Mouse (Mus musculus) megakaryocyte, embryonic 14.5 days (primary cell): ENCODE measurements around the gene Arhgef25. TPM values are rescaled to one million over a fixed set of nuclear protein-coding genes. Genes with fewer than 3 reads are reported as not detected.
A peak's percentile ranks its signal among the peaks of the same experiment; 100 is the strongest.

Experiments
- H3K27me3 ChIP-seq: replicated peaks from 2 replicates; pipeline ENCODE3; 2012; ENCODE audit warnings: inconsistent platforms
- H3K36me3 ChIP-seq: replicated peaks from 2 replicates; pipeline ENCODE3; 2012; ENCODE audit warnings: low read length, inconsistent platforms, mixed read lengths
- H3K4me1 ChIP-seq: 2 replicates; pipeline ENCODE4 v1.6.1; 2012; ENCODE audit warnings: inconsistent platforms
- H3K4me3 ChIP-seq: replicated peaks from 2 replicates; pipeline ENCODE3; 2012; ENCODE audit warnings: moderate library complexity, mild to moderate bottlenecking, inconsistent platforms
- H3K9me3 ChIP-seq: 2 replicates; pipeline ENCODE4 v1.6.1; 2012; ENCODE audit warnings: inconsistent platforms
- FLI1 ChIP-seq: IDR thresholded peaks from 2 replicates; pipeline ENCODE4 v1.6.1; 2012; ENCODE audit warnings: low read length, inconsistent platforms, mixed read lengths
- GATA1 ChIP-seq: IDR thresholded peaks from 3 replicates; pipeline ENCODE4 v1.6.1; 2012; ENCODE audit warnings: mixed read lengths, low read length, inconsistent platforms, borderline replicate concordance
- polyA plus RNA-seq: library from polyadenylated mRNA; stranded (reverse); fragments of >175 nt; gene quantifications from 2 replicates; pipeline ENCODE4 v1.2.3, GENCODE M21; 2012; ENCODE audit warnings: low replicate concordance; ENCODE audit not compliant: insufficient read depth

The Arhgef25 gene
- polyA plus RNA-seq, 1 experiment, result not detected

DNA sequence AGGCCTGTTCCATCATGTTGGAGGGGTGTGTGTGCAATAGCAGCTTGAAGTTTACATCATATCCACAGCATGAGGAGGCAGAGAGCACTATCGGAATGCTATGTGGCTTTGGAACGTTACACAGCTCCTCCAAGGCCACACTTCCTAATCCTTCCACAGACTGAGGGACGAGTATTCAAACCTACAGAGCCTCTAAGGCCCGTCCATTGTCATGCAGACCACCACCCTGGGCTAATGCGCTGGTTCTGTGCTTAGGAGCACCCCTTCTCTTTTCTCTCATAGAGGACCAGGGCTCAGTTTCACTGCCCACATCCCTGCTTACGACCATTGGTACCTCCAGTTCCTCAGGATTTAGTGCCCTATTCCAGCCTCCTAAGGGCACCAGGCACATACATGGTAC is 35.3 kb upstream of the Arhgef25 start:
- TF ChIP-seq FLI1, result no peak
- no peak for TF ChIP-seq GATA1
- Histone ChIP-seq H3K4me3 (no peak overlapping the region), H3K27me3 (peaks cover 56% of the 10 kb centered on the region), H3K4me1 (peaks cover 46% of the 10 kb centered on the region), H3K36me3 (no peaks in the 10 kb centered on the region), H3K9me3 (peaks cover 10% of the 10 kb centered on the region)

- Histone ChIP-seq H3K4me3 (no peak overlapping the region), H3K4me1 (peaks cover 30% of the 10 kb centered on the region), H3K36me3 (no peaks in the 10 kb centered on the region), H3K9me3 (peaks cover 9% of the 10 kb centered on the region), H3K27me3 (peaks cover 13% of the 10 kb centered on the region)
- no peak for TF ChIP-seq FLI1
- TF ChIP-seq GATA1, result no peak
Observed at GRCm38 (mm10) chr10:127218339-127218738, 28.5 kb upstream of the Arhgef25 start.

DNA sequence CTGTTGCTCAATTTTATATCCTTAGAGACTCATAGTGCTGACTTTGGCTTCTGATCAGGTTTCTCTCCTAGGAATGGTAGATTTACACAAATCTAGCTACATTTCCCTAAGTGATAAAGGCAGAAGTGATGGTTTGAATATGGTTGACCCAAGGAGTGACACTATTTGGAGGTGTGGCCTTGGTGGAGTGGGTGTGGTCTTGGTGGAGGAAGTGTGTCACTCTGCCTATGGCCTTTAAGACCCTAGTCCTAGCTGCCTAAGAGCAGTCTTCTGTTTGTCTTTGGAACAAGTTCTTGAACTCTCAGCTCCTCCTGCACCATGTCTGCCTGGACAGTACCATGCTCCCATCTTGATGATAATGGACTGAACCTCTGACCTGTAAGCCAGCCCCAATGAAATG is 27.3 kb upstream of the Arhgef25 start:
- TF ChIP-seq GATA1, result no peak
- no peak for TF ChIP-seq FLI1
- H3K36me3 ChIP-seq, result no peaks in the 10 kb centered on the region
- H3K9me3 ChIP-seq, result peaks cover 9% of the 10 kb centered on the region
- H3K4me1 ChIP-seq, result peaks cover 30% of the 10 kb centered on the region
- peaks cover 6% of the 10 kb centered on the region for H3K27me3 ChIP-seq
- no peak overlapping the region for H3K4me3 ChIP-seq

DNA sequence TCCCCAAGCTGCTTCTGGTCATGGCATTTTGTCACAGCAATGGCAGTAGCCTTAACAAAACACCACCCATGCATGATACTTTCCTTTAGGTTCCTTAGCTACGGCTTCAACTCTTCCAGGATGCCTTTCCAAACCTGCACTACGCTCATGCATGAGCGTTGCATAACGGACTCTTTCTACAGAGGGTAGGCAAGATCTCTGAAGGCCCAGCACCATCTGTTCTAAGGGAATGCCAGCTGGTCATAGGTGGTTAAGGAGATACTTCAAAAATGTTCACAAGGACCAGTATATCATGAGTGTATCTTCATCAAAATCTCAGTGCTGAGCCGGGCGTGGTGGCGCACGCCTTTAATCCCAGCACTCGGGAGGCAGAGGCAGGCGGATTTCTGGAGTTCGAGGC is 26.6 kb upstream of the Arhgef25 start:
- Histone ChIP-seq H3K4me1 (peaks cover 30% of the 10 kb centered on the region), H3K27me3 (peaks cover 5% of the 10 kb centered on the region), H3K36me3 (no peaks in the 10 kb centered on the region), H3K9me3 (peaks cover 9% of the 10 kb centered on the region), H3K4me3 (no peak overlapping the region)
- no peak for TF ChIP-seq GATA1
- no peak for TF ChIP-seq FLI1

DNA sequence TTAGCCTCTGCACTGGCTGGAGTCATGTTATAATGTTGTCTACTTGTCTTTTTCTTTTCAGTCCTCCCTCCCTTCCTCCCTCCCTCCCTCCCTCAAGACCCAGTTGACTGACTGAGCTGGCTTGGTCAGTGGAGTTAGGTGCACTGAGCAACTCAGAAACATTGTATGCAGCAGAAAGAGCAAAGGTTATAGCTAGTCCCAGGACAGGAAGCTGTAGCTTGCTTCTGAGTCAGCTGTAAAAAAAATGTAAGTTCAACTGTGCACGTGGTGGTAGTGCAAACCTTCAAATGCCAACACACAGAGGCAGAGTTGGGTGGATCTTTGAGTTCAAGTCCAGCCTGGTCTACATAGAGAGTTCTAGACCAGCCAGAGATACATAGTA is 24.5 kb upstream of the Arhgef25 start:
- TF ChIP-seq GATA1 (no peak), FLI1 (no peak)
- Histone ChIP-seq H3K9me3 (peaks cover 5% of the 10 kb centered on the region; the same call in 1 of the 2 replicates), H3K4me3 (no peak overlapping the region)

DNA sequence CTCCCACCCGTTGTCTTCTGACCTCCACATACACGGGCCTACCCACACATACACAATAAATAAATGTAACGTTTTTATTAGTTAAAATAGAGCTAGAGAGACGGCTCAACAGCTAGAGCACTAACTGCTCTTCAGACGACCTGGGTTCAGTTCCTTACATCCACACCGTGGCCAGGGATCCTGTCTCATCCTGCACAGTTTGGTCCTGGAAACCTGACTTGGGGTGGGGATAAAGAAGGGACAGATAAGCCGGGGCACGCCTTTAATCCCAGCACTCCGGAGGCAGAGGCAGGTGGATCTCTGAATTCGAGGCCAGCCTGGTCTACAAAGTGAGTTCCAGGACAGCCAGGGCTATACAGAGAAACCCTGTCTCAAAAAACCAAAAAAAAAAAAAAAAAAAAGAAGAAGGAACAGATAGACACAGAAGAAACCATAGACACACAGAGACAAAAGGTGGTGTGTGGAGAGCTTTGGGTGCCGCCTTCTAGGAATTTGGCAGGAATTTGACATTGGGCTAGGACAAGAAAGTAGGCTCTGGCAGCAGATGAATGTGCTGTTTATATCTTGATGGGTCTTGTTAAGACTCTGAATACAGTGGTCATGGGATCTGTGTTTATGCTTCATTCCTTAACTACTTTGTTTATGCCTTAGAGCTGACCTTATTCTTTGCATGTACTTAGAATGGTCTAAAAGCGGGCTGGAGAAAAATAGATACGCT is 24.0 kb upstream of the Arhgef25 start:
- H3K36me3 ChIP-seq, result peaks cover 8% of the 10 kb centered on the region
- no peak overlapping the region for H3K4me3 ChIP-seq
- H3K4me1 ChIP-seq, result peaks cover 49% of the 10 kb centered on the region
- peaks cover 5% of the 10 kb centered on the region for H3K27me3 ChIP-seq
- TF ChIP-seq GATA1 (no peak), FLI1 (no peak)
- peaks cover 2% of the 10 kb centered on the region; the same call in 1 of the 2 replicates for H3K9me3 ChIP-seq

More for the DNA sequence above, 24.5 kb upstream of the Arhgef25 start:
- Histone ChIP-seq H3K27me3 (peaks cover 5% of the 10 kb centered on the region), H3K4me1 (peaks cover 46% of the 10 kb centered on the region), H3K36me3 (peaks cover 3% of the 10 kb centered on the region)

DNA sequence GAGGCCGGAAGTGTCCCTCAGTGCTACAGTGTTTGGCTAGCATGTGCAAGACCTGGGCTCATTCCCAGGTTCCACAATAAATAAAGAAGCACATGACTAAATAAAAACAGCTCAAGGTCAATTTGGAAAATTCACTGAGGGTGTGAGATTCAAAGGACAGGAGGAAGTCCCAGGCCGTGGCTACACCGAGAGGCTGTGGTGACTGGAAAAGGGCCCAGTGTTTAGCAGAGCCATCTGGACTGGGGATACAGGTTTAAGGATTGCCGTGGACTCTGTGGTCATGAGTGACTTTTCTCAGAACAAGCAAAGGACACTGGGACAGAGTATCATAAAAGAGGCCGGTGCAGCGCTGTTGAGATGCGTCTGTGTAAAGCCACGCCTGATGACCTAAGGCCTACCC is 23.4 kb upstream of the Arhgef25 start:
- Histone ChIP-seq H3K9me3 (no peaks in the 10 kb centered on the region), H3K4me1 (peaks cover 48% of the 10 kb centered on the region), H3K27me3 (peaks cover 5% of the 10 kb centered on the region), H3K36me3 (peaks cover 14% of the 10 kb centered on the region), H3K4me3 (no peak overlapping the region)
- TF ChIP-seq FLI1 (no peak), GATA1 (no peak)

- Histone ChIP-seq H3K27me3 (peaks cover 4% of the 10 kb centered on the region), H3K4me3 (peak within 1 kb of the TSS; percentile 94), H3K9me3 (no peaks in the 10 kb centered on the region), H3K36me3 (peaks cover 31% of the 10 kb centered on the region), H3K4me1 (peaks cover 36% of the 10 kb centered on the region)
- TF ChIP-seq GATA1 (no peak), FLI1 (no peak)
Observed at GRCm38 (mm10) chr10:127211414-127211854, 21.6 kb upstream of the Arhgef25 start, which contains the start of gene Pip4k2c. Gene Pip4k2c (minus strand): TSS chr10:127211585.

GRCm38 (mm10) chr10:127210961-127211405 is 21.1 kb upstream of the Arhgef25 start:
- Histone ChIP-seq H3K36me3 (peaks cover 36% of the 10 kb centered on the region), H3K9me3 (no peaks in the 10 kb centered on the region), H3K27me3 (no peaks in the 10 kb centered on the region), H3K4me3 (peak overlapping the region; percentile 94), H3K4me1 (peaks cover 39% of the 10 kb centered on the region)
- TF ChIP-seq FLI1 (no peak), GATA1 (no peak)

DNA sequence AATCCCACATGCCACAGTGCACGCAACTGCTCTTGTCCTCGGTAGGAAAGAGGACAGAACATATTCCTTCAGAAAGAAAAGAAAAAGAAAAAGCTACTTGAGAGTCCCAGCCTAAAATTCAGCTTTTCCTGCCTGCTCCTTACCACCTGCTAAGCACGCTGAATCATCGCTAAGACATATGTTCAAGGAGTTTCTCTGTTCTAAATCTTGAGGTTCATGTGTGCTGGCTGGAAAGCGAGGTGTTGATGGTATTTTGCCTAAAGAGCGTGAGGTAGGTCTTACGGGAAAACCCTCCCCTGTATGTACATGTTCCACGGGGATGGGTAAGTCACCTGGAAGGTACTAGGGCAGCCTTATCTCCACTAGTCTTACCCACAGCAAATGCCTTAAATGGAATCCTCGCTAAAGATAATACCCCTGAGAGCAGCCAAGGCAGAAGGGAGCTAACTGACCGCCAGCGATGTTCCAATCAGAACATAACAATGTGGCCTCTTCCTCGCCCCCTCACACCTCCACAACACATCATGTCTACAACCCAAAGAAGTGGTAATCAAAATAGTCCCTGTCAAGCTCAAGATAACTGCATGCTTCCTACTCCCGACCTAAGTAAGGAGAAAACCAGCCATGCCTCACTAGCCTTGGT is 20.2 kb upstream of the Arhgef25 start:
- H3K36me3 ChIP-seq, result peaks cover 45% of the 10 kb centered on the region
- no peaks in the 10 kb centered on the region for H3K27me3 ChIP-seq
- no peaks in the 10 kb centered on the region for H3K9me3 ChIP-seq
- H3K4me1 ChIP-seq, result peaks cover 41% of the 10 kb centered on the region
- peak overlapping the region; percentile 94 for H3K4me3 ChIP-seq
- TF ChIP-seq FLI1, result no peak
- TF ChIP-seq GATA1, result no peak
